Comparison of ENCODE assay signal across 13 mouse cellular contexts in genomic region chr4:151360976-151361673, GRCm38 (mm10).
DNase-seq lines count a peak whose midpoint lies in the region; ATAC-seq and TF ChIP-seq lines count a peak whose summit lies in the region.
"Had no signal": no experiment of that assay in that cellular context is flagged by ENCODE, and none has a peak within 500 bp of the region (broad histone marks: within the 10 kb centered on the region; RNA-seq: fewer than 3 reads in every experiment).

No protein-coding gene starts in this region.

- no peak overlapping the region for H3K9ac ChIP-seq in midbrain, postnatal 0 days (replicated peaks; ENCODE audit: low read length, poor library complexity, severe bottlenecking)
- H3K9ac ChIP-seq: limb, embryonic 12.5 days had no signal

- no peak for TF ChIP-seq CTCF in midbrain, postnatal 0 days (IDR thresholded peaks at IDR 0.05)

- no peak overlapping the region for H3K4me2 ChIP-seq in midbrain, postnatal 0 days (ENCODE audit: low read depth, low read length, poor library complexity, severe bottlenecking)
- H3K4me2 ChIP-seq: limb, embryonic 12.5 days had no signal

- DNase-seq in cerebellum, adult 8-10 months: no peak
- peak; percentile 10 for DNase-seq in kidney, adult 11 months
- no peak for DNase-seq in kidney, postnatal 25 days
- DNase-seq in cerebellum, postnatal 10 days: peak; percentile 60 to 64
- DNase-seq in midbrain, postnatal 0 days (ENCODE audit: low spot score): peak; percentile 30
- DNase-seq in gastrocnemius, postnatal 14 days: no peak
- no peak for DNase-seq in left cerebral cortex, postnatal 14 days (ENCODE audit: low spot score in 2 of 2)
- DNase-seq: layer of hippocampus, postnatal 36 days; right cerebral cortex, adult 18-20 months had no signal

- H3K4me3 ChIP-seq in midbrain, postnatal 0 days (ENCODE audit: low read depth, low read length): no peak overlapping the region
- H3K4me3 ChIP-seq: heart, adult 2 months; limb, embryonic 12.5 days had no signal

- peak overlapping the region; percentile 51 for H3K27ac ChIP-seq in midbrain, postnatal 0 days (ENCODE audit: low read depth, low read length)
- H3K27ac ChIP-seq: heart, adult 2 months; limb, embryonic 12.5 days; macrophage had no signal

- peaks cover 9% of the 10 kb centered on the region for H3K4me1 ChIP-seq in midbrain, postnatal 0 days (ENCODE audit: insufficient read depth, low read length)

- intact Hi-C loops in gastrocnemius, postnatal 14 days (cut with DNase I; ENCODE audit: low total_unique reads): no loop called here
- intact Hi-C loops in left cerebral cortex, postnatal 14 days (cut with DNase I): no loop called here

- 0 out of 2 replicates have a peak, but pooled peaks have one; percentile 24 for ATAC-seq in cerebellum, adult (ENCODE audit: insufficient number of reproducible peaks, low FRiP score, low TSS enrichment)
- no peak for ATAC-seq in midbrain, postnatal 0 days (ENCODE audit: low FRiP score)

- H3K27me3 ChIP-seq in midbrain, postnatal 0 days (ENCODE audit: insufficient read depth, low read length): no peaks in the 10 kb centered on the region

- no peaks in the 10 kb centered on the region for H3K9me3 ChIP-seq in midbrain, postnatal 0 days (ENCODE audit: low read length)
- H3K9me3 ChIP-seq: limb, embryonic 12.5 days had no signal

- 43% methylated on average over 20 of the region's 20 CpGs for WGBS in midbrain, postnatal 0 days

- H3K36me3 ChIP-seq in midbrain, postnatal 0 days (ENCODE audit: insufficient read depth, low read length): no peaks in the 10 kb centered on the region
- H3K36me3 ChIP-seq: limb, embryonic 12.5 days had no signal

Comparison
In these comparisons a context has a peak if more than half of its experiments do, and no peak if none do; other contexts are left out.
1. DNase-seq: peak in kidney, adult 11 months (single experiment), cerebellum, postnatal 10 days (2 of 2) and midbrain, postnatal 0 days (single experiment); none in cerebellum, adult 8-10 months (single experiment), kidney, postnatal 25 days (0 of 2), gastrocnemius, postnatal 14 days (single experiment) and left cerebral cortex, postnatal 14 days (0 of 2).